Mouse (Mus musculus) ES-Bruce4 (cell line): ENCODE results near the gene Col26a1.
A peak's percentile ranks its signal among the peaks of the same experiment; 100 is the strongest.

ENCODE experiments used
- CTCF ChIP-seq: IDR thresholded peaks from one replicate; pipeline ENCODE4 v1.8.1; 2011; ENCODE audit warnings: low read depth, low read length
- POLR2A ChIP-seq: IDR thresholded peaks from one replicate; pipeline ENCODE4 v1.8.1; 2011; ENCODE audit warnings: low read length; ENCODE audit not compliant: insufficient read depth

DNA sequence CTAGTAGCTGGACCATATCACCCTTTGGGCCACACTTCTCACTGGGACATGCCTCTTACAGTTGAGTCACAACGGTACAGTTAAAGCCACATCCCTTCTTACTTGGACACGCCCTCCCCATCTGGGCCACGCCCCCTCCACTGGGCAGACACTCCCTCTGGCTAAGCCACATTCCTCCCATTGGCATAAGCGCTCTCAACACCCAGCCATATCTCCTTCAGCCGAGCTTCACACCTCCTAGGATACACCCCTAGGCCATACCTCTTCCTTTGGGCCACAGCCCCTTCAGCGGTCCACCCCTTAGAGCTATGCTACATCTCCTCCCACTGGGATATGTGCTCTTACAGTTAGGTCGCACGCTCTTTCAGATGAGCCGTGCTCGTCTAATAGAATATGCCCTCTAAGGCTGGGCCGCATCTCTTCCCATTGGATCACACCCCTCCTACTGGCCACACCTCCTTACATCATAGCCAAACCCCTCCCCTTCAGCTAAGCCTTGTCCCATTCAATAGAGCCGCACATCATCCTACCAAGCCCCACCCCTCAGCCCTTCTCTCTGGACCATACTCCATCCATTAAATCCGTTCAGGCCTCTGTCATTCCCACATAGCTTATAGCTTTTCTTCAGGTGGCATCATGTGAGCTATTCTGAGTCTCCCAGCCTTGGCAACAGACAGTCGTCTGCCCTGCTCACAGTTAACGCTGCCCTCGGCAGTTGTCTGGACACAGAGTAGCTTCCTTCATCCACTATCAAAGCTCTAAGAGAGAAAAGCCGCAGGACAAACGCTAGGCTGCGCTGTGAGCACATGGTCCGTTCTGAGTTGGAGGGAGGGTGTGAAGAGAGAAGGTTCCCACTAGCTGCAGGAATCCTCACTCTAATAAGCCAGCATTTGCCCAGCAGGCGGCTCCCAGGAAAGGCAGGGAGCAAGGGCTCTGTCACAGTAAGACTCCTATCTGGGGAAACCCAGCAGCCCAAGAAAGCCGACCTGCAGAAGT, 109.7 kb downstream of the Col26a1 start:
- no peak for TF ChIP-seq POLR2A
- peak; percentile 40 for TF ChIP-seq CTCF
